Mouse (Mus musculus): Measurements from ENCODE around the gene Spag7. TPM values are rescaled to one million over a fixed set of nuclear protein-coding genes. Genes with fewer than 3 reads are reported as not detected.

Spag7 gene
- polyA plus RNA-seq, 3 experiments from 2014 or later: 131 to 155 (median 137) TPM

DNA sequence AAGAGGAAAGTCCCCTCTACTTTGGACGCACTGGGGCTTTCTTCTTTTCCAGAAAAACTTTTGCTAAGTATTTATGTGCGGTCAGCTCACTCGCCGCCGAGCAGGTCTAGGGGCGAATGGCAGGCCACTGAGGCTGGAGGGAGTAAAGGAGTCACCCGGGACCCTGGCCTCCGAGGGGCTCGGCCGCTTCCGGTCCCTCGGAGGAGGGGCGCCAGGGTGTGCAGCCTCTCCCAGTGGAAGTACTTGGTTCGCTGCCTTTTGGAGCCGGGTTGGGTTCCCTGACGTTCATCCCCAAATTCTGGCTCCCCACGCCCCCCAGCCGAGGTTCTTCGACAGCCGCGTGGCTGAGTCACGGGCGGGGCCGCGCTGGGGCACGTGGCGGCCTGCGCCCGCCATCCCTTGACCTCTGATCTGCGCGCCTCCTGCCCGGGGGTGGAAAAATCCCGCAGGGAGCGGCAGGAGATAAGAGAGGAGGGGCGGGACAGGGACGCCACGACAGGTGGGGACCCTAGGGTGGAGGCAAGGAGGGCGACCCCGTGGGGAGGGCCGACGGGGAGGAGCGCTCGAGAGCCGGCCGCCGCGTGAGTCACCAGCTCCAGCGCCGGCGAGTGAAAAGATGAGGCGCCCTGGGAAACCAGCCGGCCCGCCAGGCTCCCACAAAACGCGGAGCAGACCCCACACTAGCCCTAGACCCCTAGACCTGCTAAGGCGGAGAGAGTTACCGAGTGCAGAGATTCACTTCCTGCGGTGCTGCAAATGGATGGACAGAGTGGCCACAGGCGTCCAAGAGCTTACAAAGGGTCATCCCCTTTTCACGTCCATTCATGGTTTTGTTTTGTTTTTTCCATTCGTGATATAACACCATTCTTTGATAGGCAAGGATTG, 13.4 kb downstream of the Spag7 start:
- peak; percentile 9 for ATAC-seq

DNA sequence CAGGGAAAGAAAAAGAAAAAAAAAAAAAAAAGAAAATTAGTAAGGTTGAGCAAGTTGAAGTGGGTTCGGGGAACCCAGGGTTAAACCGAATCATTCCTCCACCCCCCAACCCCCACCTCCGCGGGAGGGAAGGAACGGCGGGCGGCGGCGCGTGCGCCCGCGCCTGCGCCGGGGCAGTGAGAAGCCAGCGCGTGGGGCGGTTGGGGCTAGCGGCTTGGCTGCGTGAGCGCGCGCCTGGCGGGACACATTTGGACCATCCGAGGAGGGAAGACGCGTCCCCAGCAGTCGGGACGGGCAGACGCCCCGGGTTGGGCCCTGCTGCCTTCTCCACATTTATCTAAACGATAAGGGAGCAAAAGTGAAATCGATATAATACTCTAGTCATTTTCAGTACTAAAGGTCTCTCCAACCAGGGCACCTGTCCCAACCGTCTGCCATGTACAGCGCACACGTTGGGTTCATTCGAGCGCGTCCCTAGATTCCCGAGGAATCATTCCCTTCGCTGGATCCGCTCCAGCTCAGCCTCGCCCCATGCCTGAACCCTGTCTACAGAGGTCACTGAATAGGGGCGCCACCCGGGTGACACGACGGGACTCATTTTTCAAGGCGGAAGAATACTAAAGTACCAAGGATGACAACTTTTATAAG, 14.2 kb downstream of the Spag7 start:
- peak; percentile 27 for ATAC-seq

DNA sequence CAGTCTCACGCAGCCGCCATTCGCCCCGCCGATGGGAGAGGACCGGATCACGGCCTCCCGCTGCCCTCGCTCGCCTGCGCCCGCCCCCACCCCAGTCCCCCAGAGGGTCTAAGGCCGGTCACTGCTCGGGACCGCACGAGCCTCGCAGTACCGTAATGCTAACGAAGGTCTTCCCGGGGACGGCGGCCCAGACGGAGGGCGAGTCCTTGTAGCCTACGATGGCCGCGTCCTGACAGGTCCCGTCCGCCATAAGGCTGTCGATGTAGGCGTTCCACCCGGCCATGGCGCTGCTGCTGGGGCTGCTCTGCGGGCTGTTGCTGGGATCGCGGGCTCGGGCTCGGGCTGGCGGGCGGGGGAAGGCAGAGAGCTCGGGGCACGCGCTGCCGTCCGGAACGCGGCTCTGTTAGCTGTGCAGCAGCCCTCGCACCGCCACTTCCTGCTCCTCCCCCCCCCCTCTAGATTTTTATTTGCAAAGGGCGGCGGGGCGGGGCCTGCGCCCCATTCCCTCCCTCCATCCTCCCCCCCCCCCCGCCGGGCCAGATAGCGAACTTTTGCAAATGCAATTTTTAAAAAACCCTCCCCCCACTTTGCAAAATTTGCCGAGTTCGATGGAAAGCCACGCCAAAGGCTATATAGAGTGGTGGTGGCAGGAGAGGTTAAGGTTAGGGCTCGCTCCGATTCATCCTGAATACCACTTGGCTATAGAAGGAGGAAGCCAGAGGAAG, 14.9 kb downstream of the Spag7 start, which contains the start of gene Pfn1:
Gene Pfn1, minus strand, starts transcription at position 447 of the 725 bp plus-strand sequence.
- peak; percentile 45 for ATAC-seq

DNA sequence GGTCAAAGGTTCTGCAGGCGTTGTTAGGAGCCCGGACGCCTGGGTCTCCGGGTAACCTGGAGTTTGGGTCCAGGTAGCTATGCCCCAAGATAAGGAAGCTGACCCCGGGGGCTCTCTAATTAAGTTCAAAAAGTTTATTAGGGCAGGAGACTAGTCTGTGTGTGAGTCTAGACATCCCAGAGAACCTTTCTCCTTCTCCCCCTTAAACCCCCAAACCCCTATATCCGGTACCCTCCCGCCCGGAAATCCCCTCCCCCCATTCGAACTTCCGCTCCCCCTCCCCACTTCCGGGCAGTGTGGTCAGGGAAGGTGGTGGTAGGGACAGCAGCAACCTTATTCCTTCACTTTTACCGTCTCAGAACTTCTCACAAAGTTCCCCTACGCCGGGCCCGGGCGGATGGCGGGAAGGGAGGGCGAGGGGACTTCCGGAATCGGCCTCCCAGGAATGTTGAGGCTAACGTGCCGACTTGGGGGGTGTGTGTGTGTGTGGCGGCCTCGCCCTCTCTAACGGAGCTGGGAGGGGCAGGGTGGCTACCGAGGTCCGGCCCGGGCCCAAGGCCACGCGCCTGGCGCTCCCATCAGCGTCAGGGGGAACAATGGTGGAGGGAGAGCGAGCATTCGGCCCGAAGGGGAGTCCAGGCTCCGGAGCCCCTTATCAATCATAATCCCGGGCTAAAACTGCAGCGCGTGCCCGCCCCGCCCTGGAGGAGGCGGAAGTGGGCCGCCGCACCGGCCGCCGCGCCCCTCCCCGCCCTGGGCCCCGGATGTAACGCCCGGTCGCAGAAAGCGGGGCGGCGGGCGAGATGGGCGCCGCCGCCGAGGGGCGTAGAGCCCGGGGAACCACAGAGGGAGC, 15.6 kb downstream of the Spag7 start:
- no peak for ATAC-seq

DNA sequence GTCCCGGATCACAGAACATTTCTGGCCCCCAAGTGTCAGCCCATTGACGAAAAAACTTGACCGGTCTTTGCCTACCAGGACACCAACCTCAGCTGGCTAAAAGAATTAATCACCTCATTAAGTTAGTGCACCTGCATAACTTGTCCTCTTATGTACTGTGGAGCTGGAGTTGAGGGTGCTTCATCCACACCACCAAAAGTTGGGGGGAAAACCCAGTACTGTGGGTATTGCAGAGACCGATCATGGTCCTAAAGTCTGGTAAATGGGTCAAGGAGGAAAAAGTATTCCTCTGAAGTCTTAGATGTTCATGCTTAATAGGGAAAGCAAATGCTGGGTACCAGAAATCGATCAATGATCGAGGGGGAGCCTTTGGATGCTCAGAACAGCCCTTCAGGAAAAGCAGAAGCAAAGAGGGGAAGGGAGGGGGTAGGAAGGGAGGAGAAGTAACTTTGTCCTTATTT, 16.3 kb downstream of the Spag7 start:
- no peak for ATAC-seq

DNA sequence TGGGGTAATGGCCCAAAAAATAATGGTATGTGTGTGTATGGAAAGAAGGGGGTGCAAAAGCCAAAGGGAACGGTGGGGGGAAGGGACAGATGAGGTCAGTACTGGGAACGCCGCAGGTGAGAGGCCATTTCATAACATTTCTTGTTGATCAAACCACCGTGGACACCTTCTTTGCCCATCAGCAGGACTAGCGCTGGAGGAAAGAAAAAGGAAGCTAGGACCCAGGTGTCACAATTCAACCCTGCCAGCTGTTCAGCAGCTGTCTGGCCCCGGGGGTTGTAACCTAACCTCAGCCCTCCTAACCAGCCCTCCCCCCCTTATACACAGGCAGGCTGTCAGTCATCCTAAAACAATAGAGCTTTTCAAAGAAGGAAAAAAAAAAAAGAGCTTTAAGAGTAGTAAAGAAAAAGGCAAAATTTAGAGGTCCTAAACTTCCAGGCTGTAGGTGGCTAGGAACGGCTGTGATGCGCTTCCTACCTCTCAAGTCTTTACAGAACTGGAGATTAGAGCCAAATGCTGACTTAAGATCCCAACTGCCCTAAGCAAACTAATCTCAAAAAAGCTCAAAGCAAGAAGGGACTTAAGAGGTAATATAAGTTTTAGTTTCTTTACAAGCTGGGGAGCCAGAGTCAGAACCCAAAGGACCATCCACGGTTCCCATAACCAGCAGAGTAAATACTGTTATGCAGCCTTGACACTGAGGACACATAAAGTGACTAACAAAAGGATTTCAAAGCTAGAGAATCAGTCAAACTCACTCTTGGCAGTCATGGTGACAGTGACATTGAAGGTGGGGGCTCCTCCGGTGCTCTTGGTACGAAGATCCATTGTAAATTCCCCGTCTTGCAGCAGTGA, 17.0 kb downstream of the Spag7 start:
- no peak for ATAC-seq

DNA sequence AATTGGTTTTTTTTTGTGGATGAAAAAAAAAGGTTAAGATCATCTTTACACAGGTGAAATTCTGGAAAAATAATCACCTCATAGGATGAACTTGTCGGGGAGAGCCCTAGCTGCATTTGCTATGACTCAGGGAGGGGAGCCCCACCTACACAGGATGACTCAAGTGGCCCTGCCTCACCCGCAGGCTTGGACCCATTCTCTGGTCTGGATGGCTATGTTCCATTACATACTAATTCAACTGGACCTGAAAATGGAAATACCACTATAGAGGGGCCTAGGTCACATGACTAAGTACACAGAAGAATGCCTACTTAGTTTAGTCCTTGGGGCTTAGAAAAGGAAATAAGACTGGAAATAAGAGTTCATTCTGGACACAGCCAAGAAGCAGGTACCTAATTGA, 17.8 kb downstream of the Spag7 start:
- no peak for ATAC-seq

DNA sequence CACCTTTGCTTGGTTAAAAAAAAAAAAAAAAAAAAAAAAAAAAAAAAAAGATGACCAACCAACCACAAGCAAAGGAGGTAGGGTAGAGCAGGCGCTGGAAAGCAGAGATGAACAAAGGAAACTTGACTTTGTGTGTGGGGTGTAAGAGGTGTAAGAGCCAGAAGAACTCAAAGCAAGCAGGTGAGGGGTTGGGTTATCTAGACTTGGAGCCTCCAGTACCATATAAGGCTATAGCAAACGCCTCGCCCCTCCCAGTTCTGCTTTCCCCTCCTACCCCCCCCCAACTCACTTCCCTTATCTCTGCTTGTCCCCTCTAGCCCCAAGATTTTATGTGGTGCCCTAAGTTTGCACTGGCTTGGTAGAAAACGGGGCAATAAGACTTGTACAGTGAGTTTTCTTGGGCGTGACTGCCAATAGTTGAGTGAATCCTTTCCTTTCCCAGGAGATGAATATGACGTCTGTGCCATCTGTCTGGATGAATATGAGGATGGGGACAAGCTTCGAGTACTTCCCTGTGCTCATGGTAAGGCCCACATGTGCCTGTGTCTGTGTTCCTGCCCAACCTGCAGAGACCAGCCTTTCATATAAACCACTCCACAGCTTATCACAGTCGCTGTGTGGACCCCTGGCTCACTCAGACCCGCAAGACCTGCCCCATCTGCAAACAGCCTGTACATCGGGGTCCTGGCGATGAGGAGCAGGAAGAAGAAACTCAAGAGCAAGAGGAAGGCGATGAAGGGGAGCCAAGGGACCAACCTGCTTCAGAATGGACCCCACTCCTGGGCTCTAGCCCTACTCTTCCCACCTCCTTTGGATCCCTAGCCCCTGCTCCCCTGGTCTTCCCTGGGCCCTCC, 18.7 kb downstream of the Spag7 start:
- peak; percentile 49 for ATAC-seq

DNA sequence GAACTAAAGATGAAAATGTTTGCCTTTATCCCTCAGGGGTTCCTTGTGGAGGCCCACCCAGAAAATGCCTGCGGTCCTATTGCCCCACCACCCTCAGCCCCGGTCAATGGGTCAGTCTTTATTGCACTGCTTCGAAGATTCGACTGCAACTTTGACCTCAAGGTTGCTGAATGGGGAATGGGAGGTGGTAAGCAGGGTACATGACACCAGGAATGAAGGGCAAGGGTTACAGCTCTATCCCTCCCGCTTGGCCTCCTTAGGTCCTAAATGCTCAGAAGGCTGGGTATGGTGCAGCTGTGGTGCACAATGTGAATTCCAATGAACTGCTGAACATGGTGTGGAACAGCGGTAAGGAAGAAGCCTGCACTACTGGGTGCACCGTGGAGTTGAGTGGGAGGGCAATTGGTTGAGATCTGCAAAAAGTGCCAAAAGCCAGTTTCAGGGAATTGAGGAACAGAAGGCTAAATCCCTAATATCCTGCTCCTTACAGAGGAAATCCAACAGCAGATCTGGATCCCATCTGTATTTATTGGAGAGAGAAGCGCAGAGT, 20.0 kb downstream of the Spag7 start:
- no peak for ATAC-seq

DNA sequence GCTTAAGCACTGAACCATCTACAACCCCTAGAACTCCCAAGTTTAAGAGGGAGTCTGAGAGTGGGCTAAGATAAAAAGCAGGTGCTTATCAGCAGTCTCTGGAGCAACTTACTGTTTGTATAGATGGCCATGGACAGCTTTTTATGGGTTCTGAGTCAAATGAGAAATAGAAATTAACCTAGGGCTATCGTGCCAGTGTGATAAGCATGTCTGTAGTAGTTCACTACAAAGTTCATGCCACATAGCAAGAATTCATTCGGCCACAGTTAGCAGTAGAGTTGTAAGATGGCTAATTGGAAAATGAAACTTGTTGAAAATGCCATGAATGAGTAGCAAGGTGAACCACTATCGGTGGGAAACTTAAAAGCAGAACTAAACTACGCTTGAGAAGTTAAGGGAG, 20.7 kb downstream of the Spag7 start:
- no peak for ATAC-seq

DNA sequence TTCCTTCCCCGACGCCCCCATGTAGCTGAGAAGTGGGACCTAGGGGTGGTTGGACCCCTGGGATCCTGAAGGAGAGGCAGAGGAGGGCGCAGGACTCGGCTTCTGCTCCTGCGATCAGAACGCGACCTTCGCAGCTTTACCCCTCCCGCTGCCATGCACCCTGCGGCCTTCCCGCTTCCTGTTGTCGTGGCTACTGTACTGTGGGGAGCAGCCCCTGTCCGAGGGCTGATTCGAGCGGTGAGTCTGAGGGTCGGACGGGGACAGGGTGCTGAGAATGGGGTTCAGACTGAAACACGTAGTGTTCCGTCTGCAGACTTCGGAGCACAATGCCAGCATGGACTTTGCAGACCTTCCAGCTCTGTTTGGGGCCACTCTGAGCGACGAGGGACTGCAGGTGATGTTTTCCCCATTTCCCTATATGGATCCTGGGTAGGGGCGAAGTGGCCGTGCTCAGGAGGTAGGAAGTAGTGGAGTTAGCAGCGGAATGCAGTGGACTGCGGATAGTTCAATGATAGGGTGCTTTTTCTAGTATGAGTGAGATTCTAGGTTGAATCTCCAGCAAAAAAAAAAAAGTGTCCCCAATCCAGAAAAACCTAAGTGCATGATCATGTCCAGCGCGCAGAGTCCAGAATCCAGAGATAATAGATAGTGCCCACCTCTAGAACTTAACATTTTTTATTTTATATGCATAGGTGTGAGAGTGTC, 21.3 kb downstream of the Spag7 start:
- no peak for ATAC-seq

DNA sequence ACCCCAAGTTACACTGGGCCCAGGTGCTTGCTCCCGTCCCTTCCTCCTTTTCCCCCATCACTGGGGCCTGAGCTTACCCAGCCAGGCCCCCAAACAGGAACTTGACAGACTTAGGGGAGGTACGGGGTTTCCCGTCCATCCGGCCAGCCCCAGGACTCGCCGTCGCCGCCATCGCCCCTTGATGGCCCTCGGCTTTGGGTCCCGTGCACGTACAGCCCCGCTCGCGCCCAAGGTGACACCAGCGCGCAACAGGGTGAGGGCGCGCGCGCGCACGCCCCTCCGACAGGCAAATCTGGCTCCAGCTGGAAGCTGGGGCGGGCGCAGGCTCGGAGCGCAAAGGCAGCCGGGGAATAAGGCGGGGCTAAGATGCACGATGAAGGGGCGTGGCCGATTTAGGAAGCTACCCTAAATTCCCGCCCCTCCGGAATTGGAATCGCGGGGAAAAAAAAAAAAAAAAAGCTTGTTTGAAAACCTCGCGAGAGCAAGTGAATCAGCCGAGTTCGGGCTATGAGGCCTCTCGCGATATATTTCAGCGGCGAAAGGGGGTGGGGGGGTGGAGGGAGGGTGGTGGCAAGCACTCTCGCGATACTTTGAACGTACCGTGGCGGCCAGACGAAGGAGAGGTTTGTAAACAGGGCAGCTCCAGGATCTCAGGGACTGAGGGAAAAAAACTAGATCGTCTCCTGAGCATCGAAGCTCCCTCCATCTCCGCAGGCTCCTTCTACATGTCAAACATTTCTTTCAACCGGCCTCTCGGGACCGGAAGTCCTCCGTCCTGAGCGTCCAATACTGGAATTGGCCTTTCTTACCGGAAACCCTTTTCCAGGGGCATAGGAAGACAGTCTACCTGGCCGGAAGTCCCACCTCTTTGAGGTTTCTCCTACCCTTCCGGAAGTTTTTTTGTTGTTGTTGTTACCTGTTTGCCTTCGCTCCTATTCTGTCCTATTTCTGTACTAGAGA, 22.2 kb downstream of the Spag7 start, which contains the start of the genes Rnf167 and Slc25a11:
Gene Rnf167, plus strand, starts transcription at position 545 of the 960 bp plus-strand sequence.
Gene Slc25a11, minus strand, starts transcription at position 789 of the 960 bp plus-strand sequence.
- ATAC-seq: peak; percentile 77

DNA sequence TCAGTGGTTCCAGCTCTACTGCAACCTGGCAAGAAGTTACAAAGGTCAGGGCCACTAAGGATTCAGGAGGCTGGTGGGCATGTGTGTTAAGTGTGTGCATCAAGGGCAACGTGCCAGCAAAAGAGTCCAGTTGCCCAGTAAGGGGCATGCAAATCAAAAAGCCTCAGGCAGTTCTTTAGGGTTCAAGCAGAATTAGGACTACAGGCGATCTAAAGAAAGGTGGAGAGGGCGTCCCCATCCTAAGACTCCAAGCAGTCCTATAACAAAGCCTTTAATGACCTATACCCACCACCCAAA, 23.0 kb downstream of the Spag7 start:
- ATAC-seq: no peak

DNA sequence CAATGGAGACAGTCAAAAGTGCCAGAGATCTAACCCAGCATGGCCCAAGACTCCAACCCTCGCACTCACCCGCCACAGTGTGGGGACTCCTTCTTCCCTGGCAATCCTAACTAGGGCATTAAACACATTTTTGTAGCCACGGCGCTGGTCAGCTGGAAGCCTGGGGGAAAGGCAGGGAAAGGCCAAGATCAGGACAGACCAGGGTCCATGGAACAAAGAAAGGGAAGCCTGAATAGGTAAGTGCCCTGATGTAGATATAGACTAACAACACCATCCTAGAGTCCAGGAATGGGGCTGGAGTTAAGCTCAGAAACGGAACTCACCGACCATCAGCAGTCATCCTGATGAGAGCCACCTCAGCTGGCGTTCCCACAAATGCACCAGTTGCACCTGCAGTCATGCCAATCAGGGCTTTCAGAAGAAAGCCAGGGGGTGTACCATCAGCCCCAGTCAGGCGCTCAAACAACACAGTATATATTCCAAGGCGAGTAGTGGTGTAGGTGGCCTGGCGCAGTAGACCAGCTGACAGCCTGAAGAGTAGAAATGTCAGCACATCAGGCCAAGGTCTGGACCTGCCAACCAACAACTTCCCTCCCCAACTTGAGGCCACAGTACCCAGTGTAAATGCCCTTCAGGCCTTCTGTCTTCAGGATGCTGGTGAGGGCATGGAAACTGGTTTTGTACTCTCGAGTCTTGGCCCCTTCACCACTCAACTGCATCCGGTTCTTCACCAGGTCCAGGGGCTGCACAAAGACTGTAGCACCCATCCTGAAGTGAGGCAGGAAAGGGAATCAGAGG, 23.6 kb downstream of the Spag7 start:
- no peak for ATAC-seq

DNA sequence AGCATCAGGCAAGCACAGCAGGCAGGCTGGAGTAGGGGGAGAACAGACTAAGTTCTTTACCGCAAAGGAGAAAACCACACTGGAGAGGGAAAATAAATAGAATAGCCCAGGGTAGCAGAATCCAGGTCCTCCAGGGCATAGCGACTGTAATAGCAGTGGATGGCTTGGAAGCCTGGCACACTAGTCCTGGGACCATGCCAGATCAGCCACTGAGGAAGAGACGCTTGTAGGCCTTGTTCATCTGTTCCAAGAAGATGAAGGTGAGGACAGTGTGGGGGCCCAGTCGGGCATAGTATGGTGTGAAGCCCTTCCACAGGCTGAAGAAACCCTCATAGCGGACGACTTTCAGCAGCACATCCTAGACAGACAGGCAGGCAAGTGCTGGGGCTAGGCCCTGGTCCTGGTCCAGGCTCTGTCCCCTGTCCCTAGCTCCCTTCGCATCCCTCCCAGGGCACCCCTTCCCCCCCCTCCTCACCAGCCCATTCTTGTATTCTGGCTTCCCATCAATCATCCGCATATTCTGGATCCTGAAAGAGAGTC, 24.6 kb downstream of the Spag7 start:
- no peak for ATAC-seq

DNA sequence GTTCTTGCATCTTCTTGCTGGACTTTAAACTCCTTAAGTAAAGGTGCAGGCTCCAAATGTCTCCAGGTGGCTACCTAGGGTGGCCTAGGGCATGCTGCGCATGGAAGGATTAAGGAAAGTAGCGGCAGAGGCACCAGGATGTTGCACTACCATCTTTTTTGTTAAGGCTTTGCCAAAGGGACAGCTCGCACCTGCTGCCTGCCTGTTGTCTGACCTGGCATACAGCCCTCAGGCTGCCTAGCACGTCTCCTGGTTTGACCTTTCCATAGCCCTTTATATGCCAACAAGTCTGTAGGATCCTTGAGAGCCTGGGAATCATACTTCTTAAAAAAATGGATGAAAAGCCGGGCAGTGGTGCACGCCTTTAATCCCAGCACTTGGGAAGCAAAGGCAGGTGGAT, 26.2 kb downstream of the Spag7 start:
- ATAC-seq: no peak

DNA sequence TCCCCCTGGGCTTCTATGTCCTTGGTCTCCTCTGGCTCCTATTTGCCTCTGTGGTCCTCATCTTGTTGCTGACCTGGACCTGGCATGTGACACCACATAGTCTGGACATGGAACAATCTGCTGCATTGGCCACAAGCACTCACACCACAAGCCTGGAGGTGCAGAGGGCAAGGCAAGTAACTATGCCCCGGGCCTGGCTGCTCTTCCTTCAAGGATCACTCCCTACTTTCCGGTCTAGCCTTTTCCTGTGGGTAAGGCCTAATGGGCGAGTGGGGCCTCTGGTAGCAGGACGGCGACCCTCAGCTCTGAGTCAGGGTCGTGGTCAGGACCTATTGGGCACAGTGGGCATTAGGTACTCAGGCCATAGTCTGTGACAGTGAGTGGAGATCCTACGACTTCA, 28.0 kb downstream of the Spag7 start:
- ATAC-seq: no peak
